Mouse (Mus musculus): ENCODE measurements around the gene Sfpq.
"Not testable (repeated sequence)": the region's sequence is repeated elsewhere in the genome, so short reads cannot be mapped to it uniquely, and the experiment has no call there.

The Sfpq gene

DNA sequence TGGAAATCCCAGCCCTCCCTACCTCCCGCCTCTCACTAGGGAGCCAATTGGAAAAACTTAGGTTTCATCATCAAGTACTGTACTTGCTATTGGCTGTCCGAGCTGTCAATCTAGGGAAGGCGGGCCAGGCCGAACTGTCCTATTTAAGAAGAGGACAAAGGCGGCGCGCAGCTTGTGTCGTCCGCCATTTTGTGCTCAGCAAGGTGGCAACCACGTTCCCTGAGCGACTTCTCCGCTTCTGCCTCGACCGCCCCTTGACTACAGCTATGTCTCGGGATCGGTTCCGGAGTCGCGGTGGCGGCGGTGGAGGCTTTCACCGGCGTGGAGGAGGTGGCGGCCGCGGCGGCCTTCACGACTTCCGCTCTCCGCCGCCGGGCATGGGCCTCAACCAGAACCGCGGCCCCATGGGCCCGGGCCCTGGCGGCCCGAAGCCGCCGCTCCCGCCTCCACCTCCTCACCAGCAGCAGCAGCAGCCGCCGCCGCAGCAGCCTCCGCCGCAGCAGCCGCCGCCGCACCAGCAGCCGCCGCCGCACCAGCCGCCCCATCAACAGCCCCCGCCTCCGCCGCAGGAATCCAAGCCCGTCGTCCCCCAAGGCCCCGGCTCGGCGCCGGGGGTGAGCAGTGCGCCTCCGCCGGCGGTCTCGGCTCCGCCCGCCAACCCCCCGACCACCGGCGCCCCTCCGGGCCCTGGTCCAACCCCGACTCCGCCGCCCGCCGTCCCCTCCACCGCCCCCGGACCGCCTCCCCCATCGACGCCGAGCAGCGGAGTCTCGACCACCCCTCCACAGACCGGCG, at the start of gene Sfpq:
TSS of gene Sfpq (plus strand) at position 174 of the 795 bp plus-strand sequence.
- DNase-seq (ENCODE audit: low spot score in 2 of 2): peak; percentile 98 to 100

DNA sequence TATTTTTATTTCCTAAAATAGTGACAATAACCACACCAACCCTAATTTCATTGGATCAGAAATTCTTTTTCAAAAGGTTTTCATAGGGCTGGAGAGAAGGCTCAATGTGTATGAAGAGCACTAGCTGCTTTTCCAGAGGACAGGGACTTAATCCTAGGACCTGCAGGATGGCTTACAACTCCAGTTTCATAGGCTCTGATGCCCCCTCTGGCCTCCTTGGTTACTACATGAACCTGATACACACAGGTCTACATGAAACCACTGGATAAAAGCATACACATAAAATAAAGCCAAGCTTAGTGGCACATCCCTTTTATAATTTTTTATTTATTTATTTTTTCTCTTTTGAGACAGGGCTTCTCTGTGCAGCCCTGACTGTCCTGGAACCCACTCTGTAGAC, 43.7 kb upstream of the Sfpq start:
- no peak for DNase-seq (ENCODE audit: low spot score in 2 of 2)

DNA sequence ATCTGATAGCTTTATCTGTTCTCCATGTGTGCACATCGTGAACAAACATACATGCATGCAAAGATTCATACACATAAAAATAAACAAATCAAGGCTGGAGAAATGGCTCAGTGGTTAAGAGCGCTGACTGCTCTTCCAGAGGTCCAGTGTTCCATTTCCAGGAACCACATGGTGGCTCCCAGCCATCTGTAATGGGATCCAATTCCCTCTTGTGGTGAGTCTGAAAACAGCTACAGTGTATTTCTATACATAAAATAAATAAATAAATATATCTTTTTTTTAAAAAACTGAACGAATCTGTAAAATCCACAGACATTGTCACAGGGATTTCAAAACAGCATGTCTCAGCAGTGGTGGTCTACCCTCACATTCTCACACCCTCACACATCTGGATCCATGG, 42.4 kb upstream of the Sfpq start:
- DNase-seq (ENCODE audit: low spot score in 2 of 2): no peak

DNA sequence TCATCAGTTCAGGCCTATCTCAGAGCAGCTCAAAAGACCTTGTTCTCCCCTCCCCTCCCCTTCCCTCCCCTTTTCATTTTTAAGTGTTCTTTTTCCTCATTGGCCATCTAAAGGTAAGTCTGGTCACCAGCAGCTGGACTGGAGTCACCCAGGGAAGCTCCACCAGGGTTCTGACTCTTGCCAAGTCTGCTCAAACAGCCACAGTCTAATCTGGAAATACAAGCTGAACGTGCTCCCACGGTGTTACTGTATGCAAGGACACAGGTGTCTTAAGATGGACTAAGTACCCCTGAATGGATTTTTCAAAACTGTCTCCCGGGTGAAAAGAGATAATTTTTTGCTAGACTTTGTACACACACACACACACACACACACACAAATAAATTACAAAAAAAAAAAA, 37.8 kb upstream of the Sfpq start:
- no peak for DNase-seq (ENCODE audit: low spot score in 2 of 2)

DNA sequence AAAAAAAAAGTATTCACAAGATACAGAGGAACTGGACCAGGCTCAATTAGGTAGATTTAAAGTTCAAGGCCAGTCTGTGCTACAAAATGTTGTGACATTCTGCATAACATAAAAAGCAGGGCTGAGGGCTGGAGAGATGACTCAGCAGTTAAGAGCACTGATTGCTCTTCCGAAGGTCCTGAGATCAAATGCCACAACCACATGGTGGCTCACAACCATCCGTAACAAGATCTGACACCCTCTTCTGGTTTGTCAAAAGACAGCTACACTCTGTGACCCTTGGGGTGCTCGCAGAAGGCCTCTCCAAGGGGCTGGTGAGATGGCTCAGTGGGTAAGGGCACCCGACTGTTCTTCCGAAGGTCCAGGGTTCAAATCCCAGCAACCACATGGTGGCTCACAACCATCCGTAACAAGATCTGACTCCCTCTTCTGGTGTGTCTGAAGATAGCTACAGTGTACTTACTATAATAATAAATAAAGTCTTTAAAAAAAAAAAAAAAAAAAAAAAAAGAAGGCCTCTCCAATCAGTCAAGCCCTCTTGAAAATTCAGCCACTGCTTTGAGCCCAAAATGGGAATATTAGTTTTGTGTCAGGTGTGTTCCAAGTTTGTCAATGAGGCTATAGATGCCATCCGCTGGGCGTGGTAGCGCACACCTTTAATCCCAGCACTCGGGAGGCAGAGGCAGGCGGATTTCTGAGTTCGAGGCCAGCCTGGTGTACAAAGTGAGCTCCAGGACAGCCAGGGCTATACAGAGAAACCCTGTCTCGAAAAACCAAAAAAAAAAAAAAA, 37.2 kb upstream of the Sfpq start:
- not testable (repeated sequence) for DNase-seq (ENCODE audit: low spot score in 2 of 2)

DNA sequence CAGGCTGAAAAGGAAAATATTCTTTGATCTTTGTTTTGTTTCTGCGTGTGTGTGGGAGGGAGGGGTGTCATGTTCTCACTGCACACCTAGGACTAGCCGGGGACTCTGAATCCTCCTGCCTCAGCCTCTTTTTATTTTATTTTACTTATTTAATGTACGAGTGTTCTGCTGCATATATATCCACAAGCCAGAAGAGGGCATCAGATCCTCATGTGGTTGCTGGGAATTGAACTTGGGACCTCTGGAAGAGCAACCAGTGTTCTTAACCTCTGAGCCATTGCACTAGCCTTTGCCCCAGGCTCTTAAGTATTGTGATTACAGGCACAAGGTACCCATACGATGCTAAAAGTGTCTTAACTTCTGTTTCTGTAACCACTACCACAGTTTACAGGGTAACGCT, 34.4 kb upstream of the Sfpq start:
- no peak for DNase-seq (ENCODE audit: low spot score in 2 of 2)

DNA sequence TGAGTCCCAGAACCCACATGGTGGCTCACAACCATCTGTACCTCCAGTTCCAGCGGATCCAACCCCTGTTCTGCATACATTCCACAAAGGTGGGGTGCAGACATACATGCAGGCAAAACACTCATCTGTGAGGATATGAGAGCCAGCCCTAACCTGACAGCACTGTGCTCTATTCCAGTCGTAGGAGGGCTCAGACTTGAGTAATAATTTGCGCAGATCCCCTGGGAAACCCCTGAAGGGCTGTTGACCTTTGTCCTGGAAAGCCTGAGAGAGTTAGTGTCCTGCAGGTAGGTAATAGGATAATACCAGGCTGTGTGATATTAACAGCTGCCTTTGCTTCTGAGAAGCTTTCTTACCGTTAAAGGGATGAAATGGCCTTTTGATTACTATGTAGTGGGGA, 32.6 kb upstream of the Sfpq start:
- no peak for DNase-seq (ENCODE audit: low spot score in 2 of 2)

DNA sequence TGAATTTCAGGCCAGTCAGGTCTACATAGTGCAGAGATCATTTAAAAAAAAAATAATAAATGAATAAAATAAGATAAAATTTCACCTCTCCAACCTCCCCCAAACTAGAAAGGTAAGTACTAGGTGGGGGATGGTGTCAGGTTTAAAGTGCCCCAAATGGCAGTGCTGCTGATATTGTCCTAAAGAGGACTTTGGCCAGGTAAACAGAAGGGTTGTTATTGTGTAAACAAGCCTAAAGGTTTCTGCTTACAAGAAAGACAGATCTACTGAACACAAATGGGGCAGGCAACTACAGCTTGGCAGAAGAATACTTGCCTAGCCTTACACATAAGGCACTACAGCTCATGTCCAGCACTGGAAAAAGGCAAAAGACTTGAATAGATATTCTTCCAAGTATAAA, 30.6 kb upstream of the Sfpq start:
- no peak for DNase-seq (ENCODE audit: low spot score in 2 of 2)

DNA sequence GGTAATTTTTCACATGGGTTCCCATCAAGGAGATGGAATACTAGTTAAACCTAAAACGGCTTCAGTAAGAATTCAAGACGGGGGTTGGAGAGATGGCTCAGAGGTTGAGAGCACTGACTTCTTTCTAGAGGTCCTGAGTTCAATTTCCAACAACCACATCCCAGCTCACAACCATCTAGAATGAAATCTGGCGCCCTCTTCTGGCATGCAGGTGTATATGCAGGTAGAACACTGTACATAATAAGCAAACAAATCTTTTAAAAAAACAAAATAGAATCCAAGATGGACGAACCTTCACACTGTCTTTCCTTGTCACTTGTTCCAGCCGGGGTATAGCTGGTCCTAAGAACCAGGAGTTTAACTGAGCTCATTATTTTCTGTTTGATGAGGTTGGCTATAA, 28.8 kb upstream of the Sfpq start:
- DNase-seq (ENCODE audit: low spot score in 2 of 2): no peak

DNA sequence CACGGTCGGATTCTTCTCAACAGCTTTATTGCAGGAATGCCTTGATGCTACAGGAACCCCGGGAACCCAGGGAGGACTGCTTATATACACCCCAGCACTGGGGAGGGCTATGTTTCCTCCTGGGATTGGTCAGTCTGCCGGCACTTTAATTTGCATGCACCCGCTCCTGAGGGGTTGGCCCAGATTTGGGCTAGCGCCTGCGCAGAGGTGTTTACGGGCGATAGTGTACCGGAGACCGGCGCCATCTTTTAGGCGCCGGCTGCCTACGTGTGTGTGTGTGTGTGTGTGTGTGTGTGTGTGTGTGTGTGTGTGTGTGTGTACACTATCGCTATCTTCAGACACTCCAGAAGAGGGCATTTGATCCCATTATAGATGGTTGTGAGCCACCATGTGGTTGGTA, 21.8 kb upstream of the Sfpq start:
- DNase-seq (ENCODE audit: low spot score in 2 of 2): not testable (repeated sequence)

DNA sequence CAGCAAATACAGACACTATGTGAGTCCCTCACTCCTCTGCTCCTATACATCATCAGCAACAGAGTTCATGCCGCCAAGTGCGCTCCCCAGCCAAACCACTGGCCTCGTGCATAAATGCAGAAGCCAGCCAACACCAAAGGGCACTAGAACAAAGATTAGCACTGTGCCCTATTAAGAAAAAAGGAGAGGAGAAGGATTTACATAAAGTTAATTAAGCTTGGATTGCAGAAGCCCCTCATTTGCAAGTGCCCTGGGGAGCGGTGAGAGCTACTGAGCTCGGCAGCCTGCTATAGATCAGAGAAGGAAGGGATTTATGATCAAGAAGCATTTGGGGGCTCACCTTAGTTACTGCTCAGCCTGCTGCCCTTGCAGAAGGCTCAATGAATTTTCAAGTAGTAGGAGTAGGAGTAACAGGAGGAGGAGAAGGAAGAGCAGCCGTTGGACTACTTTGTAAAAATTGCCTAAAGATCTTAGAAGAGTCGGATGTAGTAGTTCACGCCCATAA, 20.5 kb upstream of the Sfpq start:
- no peak for DNase-seq (ENCODE audit: low spot score in 2 of 2)

DNA sequence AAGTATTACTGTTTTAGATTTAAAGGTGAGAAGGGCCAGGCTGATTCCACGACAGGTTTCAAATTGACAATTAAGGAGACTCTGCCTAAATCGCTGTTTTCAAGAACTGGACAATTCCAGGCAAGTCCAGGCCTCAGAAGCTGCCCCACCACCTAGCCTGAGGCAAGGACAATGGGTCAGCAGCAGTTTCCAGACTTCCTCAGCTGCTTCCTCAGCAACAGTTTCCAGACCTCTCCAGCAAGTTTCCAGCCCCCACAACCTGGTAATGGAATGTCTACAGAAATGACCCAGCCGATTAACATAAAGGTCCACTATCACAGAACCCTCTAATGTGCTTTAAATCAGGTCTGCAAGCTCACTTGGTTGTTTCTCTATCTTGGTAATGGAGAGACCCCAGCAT, 16.7 kb upstream of the Sfpq start:
- DNase-seq (ENCODE audit: low spot score in 2 of 2): no peak

DNA sequence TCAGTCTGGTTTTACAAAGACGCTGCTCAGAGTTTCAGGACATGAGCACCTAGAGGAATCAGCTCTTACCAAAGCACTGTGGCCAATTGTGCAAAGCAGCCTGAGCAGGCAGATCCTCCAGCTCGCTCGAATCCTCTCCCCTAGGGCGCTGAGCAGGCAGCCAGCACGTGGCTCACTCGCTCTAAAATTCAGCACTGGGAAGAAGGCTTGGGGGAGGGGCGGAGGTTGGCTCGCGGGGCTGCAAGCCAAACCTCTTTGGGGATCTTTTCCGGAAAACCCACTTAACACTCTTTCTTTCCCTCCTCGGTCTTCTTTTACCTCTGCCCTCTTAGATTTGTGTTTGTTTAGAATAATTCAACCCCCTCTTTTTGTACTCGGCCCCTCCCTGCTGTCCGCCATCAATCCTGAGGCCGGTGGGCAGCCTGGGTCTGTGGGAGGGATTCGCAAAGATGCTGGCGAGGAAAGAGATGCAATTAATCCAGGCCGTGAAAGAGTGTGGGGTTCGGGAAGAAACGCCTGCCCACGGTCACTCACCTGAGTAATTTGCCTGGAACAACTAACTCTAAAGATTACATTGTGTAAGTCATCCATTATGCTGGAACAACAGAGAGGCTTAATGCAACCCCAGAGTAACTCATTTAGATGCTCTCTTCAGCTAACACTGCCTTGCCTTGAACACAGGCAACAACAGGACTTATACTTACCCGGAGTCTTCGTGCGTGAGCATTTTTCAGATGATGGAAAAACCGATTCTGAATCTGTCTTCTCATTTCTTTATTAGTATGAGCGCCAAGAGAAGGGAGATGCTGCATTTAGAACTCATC, 15.8 kb upstream of the Sfpq start:
- DNase-seq (ENCODE audit: low spot score in 2 of 2): peak in 1 of 2 experiments; percentile 36

DNA sequence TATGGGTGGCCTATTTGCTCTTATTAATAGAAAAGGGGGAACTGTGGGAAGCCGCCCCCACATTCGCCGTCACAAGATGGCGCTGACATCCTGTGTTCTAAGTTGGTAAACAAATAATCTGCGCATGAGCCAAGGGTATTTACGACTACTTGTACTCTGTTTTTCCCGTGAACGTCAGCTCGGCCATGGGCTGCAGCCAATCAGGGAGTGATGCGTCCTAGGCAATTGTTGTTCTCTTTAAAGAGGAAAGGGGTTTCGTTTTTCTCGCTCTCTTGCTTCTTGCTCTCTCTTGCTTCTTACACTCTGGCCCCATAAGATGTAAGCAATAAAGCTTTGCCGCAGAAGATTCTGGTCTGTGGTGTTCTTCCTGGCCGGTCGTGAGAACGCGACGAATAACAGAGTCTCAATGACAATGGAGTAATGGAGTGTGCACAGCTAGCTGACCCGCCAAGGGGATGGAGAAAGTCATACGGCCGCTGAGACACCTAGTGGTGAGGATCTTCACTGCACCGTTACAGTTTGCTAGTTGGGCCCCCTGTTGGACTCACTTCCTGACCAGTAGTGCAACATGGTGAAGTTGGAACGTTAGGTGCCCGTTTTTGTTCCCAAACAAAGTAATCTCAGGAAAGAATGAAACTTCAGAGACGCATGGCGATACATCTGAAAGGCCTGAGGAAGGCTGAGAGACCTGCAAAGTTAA, 5.7 kb upstream of the Sfpq start:
- peak; percentile 74 to 79 for DNase-seq (ENCODE audit: low spot score in 2 of 2)

DNA sequence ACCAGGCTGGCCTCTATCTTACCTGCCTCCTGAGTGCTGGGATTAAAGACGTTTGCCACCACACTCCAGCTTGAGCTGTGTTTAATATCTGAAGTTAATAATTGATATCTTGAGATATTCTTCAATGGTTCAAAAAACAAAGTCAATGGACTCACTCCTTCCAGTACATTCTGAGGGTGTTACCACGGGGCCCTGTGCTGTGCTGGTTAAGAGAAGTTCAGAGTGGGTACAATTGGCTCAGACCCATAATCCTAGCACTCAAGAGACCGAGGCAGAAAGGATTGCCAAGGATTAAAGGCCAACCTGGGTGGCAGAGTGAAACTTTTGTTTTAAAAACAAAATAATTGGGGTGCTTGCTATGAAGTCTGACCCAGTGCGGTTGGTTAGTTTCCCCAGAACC, 4.8 kb upstream of the Sfpq start:
- DNase-seq (ENCODE audit: low spot score in 2 of 2): no peak

DNA sequence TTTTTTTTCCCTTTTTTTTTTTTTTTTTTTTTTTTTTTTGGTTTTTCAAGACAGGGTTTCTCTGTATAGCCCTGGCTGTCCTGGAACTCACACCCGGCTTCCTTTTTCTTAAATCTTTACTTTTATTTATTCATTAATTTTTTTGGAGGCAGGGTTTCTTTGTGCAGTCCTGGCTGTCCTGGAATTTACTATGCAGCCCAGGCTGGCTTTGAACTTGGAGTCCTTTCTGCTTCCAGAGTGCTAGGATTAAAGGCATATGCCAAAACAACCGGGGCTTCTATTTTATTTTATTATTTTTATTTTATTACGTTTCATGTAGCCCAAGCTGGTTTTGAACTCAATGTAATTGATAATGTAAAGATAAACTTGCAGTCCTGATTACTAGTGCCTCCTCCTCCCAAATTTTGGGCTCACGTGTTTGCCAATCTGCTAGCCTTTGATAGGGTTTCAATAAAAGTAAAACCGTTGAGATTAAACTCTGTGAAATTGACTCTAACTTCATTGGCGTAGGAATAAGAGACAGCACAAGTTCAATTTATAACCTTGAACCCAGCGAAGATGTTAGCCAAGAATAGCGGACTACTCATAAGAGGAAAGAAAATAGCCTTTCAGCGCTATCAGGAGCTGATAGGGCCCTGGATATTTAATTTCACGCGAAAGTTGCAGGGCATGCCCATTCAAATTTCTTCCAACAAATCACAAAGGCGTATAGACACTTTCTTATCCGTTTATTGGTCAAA, 543 bp upstream of the Sfpq start:
- DNase-seq (ENCODE audit: low spot score in 2 of 2): no peak

DNA sequence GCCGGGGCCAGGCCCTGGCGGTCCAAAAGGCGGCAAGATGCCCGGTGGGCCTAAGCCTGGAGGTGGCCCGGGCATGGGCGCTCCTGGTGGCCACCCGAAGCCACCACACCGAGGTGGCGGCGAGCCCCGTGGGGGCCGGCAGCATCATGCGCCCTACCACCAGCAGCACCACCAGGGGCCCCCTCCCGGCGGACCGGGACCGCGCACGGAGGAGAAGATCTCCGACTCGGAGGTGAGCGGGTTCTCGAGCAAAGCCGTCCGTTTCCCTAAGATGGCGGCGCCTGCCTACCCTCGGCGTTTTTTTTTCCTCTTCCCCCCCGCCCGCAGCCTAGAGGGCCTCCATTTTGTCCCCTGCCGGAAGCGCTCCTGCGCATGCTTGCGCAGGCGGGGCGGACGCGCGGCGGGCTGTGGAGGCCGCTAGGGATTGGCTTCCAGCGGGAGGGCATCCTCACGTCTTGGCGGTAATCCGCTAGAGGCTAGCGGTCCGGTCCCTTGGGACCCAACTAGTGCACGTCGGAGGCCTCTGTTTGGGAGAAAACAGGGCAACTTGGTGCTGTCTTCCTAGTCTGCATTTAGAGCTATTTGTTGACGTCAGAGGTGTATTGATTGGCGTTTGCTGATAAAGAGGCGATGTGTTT, 984 bp downstream of the Sfpq start:
- peak; percentile 77 to 87 for DNase-seq (ENCODE audit: low spot score in 2 of 2)

DNA sequence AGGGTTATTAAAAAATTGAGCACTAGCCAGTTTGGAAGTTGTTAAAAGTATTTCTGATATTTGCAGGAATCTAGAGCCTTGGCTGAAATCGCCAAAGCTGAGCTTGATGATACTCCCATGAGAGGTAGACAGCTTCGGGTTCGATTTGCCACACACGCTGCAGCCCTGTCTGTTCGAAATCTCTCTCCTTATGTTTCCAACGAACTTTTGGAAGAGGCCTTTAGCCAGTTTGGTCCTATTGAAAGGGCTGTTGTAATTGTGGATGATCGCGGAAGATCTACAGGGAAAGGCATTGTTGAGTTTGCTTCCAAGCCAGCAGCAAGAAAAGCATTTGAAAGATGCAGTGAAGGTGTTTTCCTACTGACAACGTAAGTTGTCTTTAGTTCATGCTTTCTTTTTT, 2.1 kb downstream of the Sfpq start:
- no peak for DNase-seq (ENCODE audit: low spot score in 2 of 2)

DNA sequence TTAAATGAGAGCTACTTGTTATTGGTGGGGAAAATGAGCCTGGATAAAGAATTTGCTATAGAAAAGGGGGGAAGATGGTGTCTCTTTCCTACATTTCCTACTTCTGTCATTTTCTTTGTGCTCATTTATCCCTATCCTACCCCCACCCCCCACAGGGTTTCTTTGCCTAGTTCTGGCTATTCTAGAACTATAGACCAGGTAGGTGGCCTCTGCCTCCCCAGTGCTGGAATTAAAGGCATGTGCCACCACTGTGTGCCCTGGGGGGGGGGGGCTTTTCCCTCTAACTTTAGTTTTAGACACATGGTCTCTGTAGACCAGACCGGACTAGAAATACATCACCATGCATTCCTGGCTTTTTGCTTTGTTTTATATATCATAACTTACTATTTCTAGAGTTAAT, 3.1 kb downstream of the Sfpq start:
- no peak for DNase-seq (ENCODE audit: low spot score in 2 of 2)

DNA sequence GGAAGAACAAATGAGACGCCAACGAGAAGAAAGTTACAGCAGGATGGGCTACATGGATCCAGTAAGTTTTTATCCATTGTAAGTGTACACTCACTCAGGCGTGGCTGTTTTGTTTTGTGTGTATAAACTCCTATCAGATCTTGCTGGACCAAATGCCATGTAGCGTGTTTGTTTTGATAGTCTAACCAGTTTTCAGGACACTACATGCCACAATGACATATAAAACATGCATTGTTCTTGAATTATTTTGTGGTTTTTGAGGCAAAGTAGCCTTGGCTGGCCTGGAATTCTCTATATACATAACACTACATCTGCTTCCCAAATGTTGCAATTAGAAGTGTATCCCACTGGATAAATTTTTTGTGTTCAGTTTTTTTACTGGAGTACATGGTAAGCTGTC, 5.7 kb downstream of the Sfpq start:
- DNase-seq (ENCODE audit: low spot score in 2 of 2): no peak
